Mouse (Mus musculus): ENCODE results near the gene Mlph. TPM values are rescaled to one million over a fixed set of nuclear protein-coding genes. Genes with fewer than 3 reads are reported as not detected.

Gene Mlph
- total RNA-seq, 2 experiments from 2014 or later: 0.21 to 0.32 TPM

GRCm38 (mm10) chr1:90968649-90969048 lies 53.8 kb downstream of the Mlph start:
- DNase-seq (ENCODE audit: low spot score): no peak

DNA sequence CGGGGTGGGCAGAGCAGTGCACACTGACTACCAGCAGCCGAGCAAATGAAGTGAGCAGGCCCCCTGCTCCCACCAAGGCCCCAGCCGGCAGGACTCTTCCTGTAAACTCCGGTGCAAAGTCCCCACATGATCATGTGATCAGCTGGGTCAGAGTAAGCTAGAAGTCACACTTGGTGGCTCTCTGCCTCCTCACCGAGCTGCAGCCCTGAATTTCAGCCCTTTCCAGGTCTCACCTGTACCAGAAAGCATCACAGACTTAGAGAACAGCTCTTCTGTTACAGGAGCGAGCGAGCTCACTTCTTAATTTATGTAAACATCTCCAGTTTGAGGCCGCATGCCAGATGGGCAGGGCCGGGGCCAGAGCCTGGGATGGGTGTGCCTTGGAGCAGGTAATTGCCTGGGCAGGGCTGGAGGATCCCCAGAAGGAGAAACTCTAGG lies 54.5 kb downstream of the Mlph start, which contains the start of gene Rab17:
Gene Rab17, minus strand, starts transcription at position 315 of the 438 bp plus-strand sequence.
- DNase-seq (ENCODE audit: low spot score): no peak

GRCm38 (mm10) chr1:90969881-90970390 lies 55.1 kb downstream of the Mlph start:
- no peak for DNase-seq (ENCODE audit: low spot score)

- DNase-seq (ENCODE audit: low spot score): peak; percentile 94
Measured at GRCm38 (mm10) chr1:90972911-90973573, 58.2 kb downstream of the Mlph start.

- no peak for DNase-seq (ENCODE audit: low spot score)
Measured at GRCm38 (mm10) chr1:90973574-90973911, 58.7 kb downstream of the Mlph start.

DNA sequence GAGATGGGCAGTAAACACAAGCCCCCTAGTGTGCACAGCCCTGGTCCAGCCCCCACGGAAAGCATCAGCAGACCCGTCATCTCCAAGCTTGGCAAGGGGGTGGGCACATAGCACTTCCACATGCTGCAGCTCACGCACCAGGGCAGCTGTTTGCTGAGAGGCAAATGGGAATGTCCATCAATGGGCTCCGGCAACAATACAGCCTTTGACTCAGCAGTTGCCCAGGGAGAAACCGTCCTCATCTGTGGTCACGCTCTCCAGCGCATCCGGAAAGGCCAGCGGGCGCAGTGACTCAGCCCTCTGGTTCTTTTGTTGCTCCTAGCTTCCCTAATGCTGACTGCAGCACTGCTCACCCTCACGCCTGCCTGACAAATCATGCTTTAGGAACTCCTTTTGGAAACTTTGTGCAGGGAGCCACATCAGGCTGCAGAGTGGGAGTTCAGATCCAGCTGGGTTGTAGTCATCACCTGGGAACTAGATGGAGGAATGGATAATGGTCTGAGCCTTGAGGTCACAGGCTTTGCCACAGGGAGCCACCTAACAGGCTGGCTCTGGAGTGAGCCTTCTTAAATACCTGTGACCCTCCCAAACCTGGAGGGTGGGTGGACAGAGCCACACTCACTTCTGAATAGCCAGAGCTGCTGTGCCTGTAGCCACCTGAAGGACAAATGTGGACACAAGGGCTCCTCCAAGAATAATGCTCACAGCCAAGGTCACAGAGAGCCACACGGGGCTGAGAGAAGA lies 60.2 kb downstream of the Mlph start:
- peak; percentile 9 for DNase-seq (ENCODE audit: low spot score)

- DNase-seq (ENCODE audit: low spot score): no peak
Measured at GRCm38 (mm10) chr1:90975960-90976359, 61.1 kb downstream of the Mlph start.

DNA sequence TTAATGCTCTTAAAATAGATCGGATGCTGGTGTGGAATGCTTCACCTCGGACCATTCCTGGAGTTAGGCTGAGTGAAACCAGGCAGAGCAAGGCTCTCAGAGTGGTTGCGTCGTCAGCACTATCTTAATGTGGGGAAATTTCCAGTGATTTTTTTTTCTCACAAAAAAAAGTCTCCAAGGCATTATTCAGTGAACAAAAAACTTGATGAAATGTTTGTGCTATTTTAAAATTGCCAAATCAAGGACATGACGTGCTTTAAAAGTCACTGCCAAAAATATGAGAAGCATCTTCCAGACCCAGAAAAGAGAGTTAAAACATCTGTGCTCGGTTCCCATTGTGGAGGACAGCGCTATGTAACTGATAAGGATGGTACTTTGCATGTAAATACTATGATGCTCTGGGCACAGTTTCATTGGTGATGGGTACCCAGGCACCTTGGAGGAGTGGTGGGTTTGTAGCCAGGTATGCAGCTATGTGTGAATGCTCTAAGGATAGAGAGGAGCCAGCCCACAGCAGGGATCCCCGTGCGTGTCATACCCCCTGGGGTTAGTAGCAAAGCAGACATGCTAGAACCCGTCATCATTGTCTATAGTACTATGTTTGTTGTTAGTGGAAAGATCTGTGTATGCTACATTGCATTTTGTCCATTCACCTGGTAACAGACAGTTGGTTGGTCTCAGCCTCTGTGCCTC lies 65.9 kb downstream of the Mlph start:
- peak; percentile 38 for DNase-seq (ENCODE audit: low spot score)

DNA sequence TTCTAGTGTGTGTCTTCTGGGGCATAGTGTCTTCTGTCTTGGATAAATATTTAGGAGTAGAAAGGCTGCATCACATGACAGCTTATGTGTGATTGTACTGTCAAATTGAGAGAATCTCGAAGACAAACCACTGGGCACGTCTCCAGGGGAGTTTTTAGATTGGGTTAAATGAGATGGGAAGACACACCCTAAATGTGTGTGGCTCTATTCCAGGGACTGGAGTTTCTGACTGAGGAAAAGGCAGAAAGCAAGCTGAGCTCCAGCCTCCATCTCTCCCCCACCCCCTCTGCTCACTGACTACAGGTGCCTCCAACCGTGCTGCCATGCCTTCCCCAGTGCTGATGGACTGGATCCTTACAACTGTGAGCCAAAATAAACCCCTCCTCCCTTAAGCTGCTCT lies 66.5 kb downstream of the Mlph start:
- peak; percentile 46 for DNase-seq (ENCODE audit: low spot score)

DNA sequence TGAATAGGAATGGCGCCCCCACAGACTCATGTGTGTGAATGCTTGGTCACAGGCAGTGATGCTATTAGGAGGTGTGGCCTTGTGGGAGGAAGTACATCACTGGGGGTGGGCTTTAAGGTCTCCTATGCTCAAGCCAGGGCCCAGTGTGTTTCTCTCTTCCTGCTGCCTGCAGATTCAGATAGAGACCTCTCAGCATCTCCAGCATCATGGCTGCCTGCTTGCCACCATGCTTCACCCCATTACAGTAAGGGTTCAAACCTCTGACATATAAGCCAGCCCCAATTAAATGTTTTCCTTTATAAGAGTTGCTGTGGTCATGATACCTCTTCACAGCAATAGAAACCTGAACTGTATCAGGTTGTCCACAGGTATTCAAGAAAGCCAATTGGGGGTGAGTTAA lies 81.0 kb downstream of the Mlph start:
- no peak for DNase-seq (ENCODE audit: low spot score)

DNA sequence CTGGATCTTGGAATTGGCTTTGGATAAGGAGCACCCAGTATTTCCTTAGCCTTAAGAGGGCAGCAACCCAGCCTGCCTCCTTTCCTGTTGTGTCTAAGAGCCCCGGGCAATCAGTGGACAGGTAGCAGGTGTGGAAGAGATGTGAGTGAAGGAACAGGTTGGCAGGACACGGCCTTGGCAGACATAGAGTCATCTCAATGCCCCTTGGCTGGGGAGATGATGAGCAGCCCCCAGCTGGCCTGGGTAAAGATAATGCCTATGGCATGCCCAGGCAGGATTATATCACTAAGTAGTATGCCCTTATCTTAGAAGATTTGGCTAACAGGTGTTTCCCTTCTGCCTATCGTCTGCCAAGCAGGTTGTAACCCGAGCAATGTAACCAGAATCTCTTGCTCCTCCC lies 82.3 kb downstream of the Mlph start:
- no peak for DNase-seq (ENCODE audit: low spot score)

- DNase-seq (ENCODE audit: low spot score): no peak
Measured at GRCm38 (mm10) chr1:90997641-90998040, 82.8 kb downstream of the Mlph start.

GRCm38 (mm10) chr1:90998268-90998890 lies 83.5 kb downstream of the Mlph start, which contains the start of gene Lrrfip1:
Gene Lrrfip1 (plus strand): TSS chr1:90998737.
- peak; percentile 53 for DNase-seq (ENCODE audit: low spot score)

DNA sequence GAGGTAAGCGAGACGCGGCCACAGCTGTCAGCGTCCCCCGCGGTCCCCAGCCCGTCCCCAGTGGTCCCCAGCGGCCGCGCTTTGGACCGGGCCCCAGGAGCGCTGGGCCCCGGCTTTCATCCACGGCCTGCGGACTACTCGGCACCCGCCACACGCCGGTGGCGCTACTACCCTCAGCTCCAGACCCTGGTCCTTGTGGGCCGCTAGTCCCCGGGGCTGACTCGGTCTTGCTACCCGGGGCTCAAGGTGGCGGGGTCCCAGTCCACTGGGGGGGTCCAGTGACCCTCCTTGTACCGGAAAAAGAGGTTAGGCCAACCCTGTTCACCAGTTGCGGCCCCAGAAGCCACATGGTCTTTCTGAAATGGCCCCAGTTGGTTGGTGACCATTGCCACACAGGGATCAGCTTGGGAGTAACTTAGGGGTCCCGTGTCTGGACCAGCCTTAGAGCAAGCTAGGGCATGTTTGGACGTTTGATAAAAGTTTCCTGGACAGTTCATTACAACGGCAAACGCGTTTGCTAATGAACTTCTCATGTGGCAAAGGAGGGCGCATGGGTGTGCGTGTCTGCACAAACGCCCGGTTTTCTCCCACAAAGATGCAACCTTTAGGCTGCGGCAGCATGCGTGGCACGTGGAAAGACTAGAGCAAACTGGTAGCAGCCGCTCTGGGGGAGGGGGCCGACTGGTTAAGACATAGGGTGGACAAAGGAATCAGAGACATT lies 84.2 kb downstream of the Mlph start:
- DNase-seq (ENCODE audit: low spot score): no peak

GRCm38 (mm10) chr1:90999911-91000601 lies 85.2 kb downstream of the Mlph start:
- peak; percentile 37 for DNase-seq (ENCODE audit: low spot score)

Other genes starting within 250 kb of the Mlph start
- 10 to 100 TPM; 24.8 to 30.5 TPM for gene Col6a3, start 71.1 kb upstream of the Mlph start, total RNA-seq (2021)
- gene Prlh, start 38.0 kb downstream of the Mlph start, total RNA-seq (2021): not detected
- gene Rab17, start 54.6 kb downstream of the Mlph start, total RNA-seq (2021): not detected
- gene Lrrfip1, start 83.7 kb downstream of the Mlph start, total RNA-seq (2021): 100 to 1,000 TPM; 119 to 121 TPM
- not detected for gene Rbm44, start 230.0 kb downstream of the Mlph start, total RNA-seq (2021)

All from gastrocnemius, adult 18-20 months (tissue).